Mouse (Mus musculus) lung, embryonic 16.5 days (tissue): ENCODE data around the gene Ppm1e. TPM values are rescaled to one million over a fixed set of nuclear protein-coding genes. Genes with fewer than 3 reads are reported as not detected.
"Not testable (repeated sequence)": the region's sequence is repeated elsewhere in the genome, so short reads cannot be mapped to it uniquely, and the experiment has no call there.

Experiments used
- ATAC-seq: fragments of 200-750 bp; cut with Nextera tagmentation; 2 replicates; pipeline ENCODE4 v1.8.0; 2017; ENCODE audit warnings: low read depth, mild to moderate bottlenecking, moderate library complexity
- H3K27ac ChIP-seq: fragments of 300-500 bp; sonication (generic); 2 replicates; pipeline ENCODE4 v1.5.1; 2014; ENCODE audit warnings: mild to moderate bottlenecking, control low read depth, low read length
- H3K27me3 ChIP-seq: fragments of 300-500 bp; sonication (generic); 2 replicates; pipeline ENCODE4 v1.6.1; 2014; ENCODE audit warnings: low read depth, low read length, mixed read lengths; ENCODE audit not compliant: control insufficient read depth, insufficient read depth
- H3K36me3 ChIP-seq: fragments of 300-500 bp; sonication (generic); 2 replicates; pipeline ENCODE4 v1.6.1; 2014; ENCODE audit warnings: low read length; ENCODE audit not compliant: control insufficient read depth, insufficient read depth
- H3K4me1 ChIP-seq: fragments of 300-500 bp; sonication (generic); replicated peaks from 2 replicates; pipeline ENCODE4 v1.6.1; 2014; ENCODE audit warnings: low read length, mixed read lengths; ENCODE audit not compliant: control insufficient read depth, insufficient read depth
- H3K4me2 ChIP-seq: fragments of 300-500 bp; sonication (generic); 2 replicates; pipeline ENCODE4 v1.6.1; 2014; ENCODE audit warnings: low read depth, low read length, control low read depth
- H3K4me3 ChIP-seq: fragments of 300-500 bp; sonication (generic); 2 replicates; pipeline ENCODE4 v1.5.1; 2014; ENCODE audit warnings: mild to moderate bottlenecking, low read length, control low read depth
- H3K9ac ChIP-seq: fragments of 300-500 bp; sonication (generic); 2 replicates; pipeline ENCODE4 v1.6.1; 2014; ENCODE audit warnings: low read length, control low read depth
- H3K9me3 ChIP-seq: fragments of 300-500 bp; sonication (generic); 2 replicates; pipeline ENCODE4 v1.6.1; 2016; ENCODE audit warnings: low read length; ENCODE audit not compliant: control insufficient read depth
- WGBS: fragments of 180-500 bp; shearing (Covaris S2); extraction: QIAGEN DNeasy Blood & Tissue Kit; methylation state at CpG from one replicate; pipeline ENCODE4 v1.1.7; 2014; 5-methylcytosine and 5-hydroxymethylcytosine counted together
- polyA plus RNA-seq: library from polyadenylated mRNA; unstranded; fragments of >200 nt; fragmentation: Nextera tagmentation; extraction: Ambion mirVana; gene quantifications from 2 replicates; pipeline ENCODE4 v1.2.1, GENCODE M21; 2015

Ppm1e gene
- polyA plus RNA-seq, 1 experiment from 2014 or later = 2.0 TPM

- H3K4me3 ChIP-seq = no peak overlapping the region
- no peaks in the 10 kb centered on the region for H3K27me3 ChIP-seq
- 86% methylated on average over 2 of the region's 2 CpGs for WGBS
- H3K4me1 ChIP-seq = no peaks in the 10 kb centered on the region
- H3K4me2 ChIP-seq = no peak overlapping the region
- H3K9ac ChIP-seq = no peak overlapping the region
- no peak overlapping the region for H3K27ac ChIP-seq
- H3K9me3 ChIP-seq = no peaks in the 10 kb centered on the region
- no peaks in the 10 kb centered on the region for H3K36me3 ChIP-seq
- ATAC-seq = no peak
Observed at GRCm38 (mm10) chr11:87268803-87269202, 90.0 kb downstream of the Ppm1e start.

GRCm38 (mm10) chr11:87266246-87266645 is 92.6 kb downstream of the Ppm1e start:
- ATAC-seq = no peak
- WGBS = 57% methylated on average over 4 of the region's 4 CpGs
- no peak overlapping the region for H3K9ac ChIP-seq

GRCm38 (mm10) chr11:87263946-87264345 is 94.9 kb downstream of the Ppm1e start:
- Histone ChIP-seq H3K9me3 (no peaks in the 10 kb centered on the region), H3K27me3 (no peaks in the 10 kb centered on the region), H3K27ac (no peak overlapping the region), H3K4me2 (no peak overlapping the region), H3K4me3 (no peak overlapping the region), H3K4me1 (no peaks in the 10 kb centered on the region), H3K36me3 (no peaks in the 10 kb centered on the region), H3K9ac (no peak overlapping the region)
- no peak for ATAC-seq
- 27% methylated on average over 7 of the region's 7 CpGs for WGBS

More at GRCm38 (mm10) chr11:87266246-87266645, 92.6 kb downstream of the Ppm1e start:
- no peaks in the 10 kb centered on the region for H3K36me3 ChIP-seq
- no peaks in the 10 kb centered on the region for H3K4me1 ChIP-seq
- H3K27ac ChIP-seq = no peak overlapping the region
- no peak overlapping the region for H3K4me3 ChIP-seq
- H3K27me3 ChIP-seq = no peaks in the 10 kb centered on the region
- H3K4me2 ChIP-seq = no peak overlapping the region
- no peaks in the 10 kb centered on the region for H3K9me3 ChIP-seq

GRCm38 (mm10) chr11:87261705-87262104 is 97.1 kb downstream of the Ppm1e start:
- H3K27me3 ChIP-seq, H3K27ac ChIP-seq, H3K36me3 ChIP-seq, ATAC-seq, H3K4me1 ChIP-seq, H3K9me3 ChIP-seq, H3K4me3 ChIP-seq, H3K9ac ChIP-seq, H3K4me2 ChIP-seq: not testable (repeated sequence)
- 67% methylated on average over 4 of the region's 4 CpGs for WGBS

- Histone ChIP-seq H3K9ac (no peak overlapping the region), H3K27me3 (no peaks in the 10 kb centered on the region), H3K9me3 (no peaks in the 10 kb centered on the region), H3K36me3 (no peaks in the 10 kb centered on the region), H3K4me3 (no peak overlapping the region), H3K4me1 (no peaks in the 10 kb centered on the region), H3K27ac (no peak overlapping the region), H3K4me2 (no peak overlapping the region)
- WGBS = 47% methylated on average over 10 of the region's 10 CpGs
- no peak for ATAC-seq
Observed at GRCm38 (mm10) chr11:87259792-87260191, 99.0 kb downstream of the Ppm1e start.

GRCm38 (mm10) chr11:87257282-87257681 is 101.5 kb downstream of the Ppm1e start:
- H3K4me1 ChIP-seq = no peaks in the 10 kb centered on the region
- H3K4me2 ChIP-seq = no peak overlapping the region
- ATAC-seq = no peak
- H3K27ac ChIP-seq = no peak overlapping the region
- H3K9ac ChIP-seq = no peak overlapping the region
- WGBS = 80% methylated on average over 5 of the region's 5 CpGs
- no peaks in the 10 kb centered on the region for H3K27me3 ChIP-seq
- H3K36me3 ChIP-seq = no peaks in the 10 kb centered on the region
- H3K4me3 ChIP-seq = no peak overlapping the region
- H3K9me3 ChIP-seq = no peaks in the 10 kb centered on the region

- H3K4me2 ChIP-seq = no peak overlapping the region
- H3K4me1 ChIP-seq = no peaks in the 10 kb centered on the region
- 48% methylated on average over 5 of the region's 5 CpGs for WGBS
- H3K4me3 ChIP-seq = no peak overlapping the region
- no peaks in the 10 kb centered on the region for H3K9me3 ChIP-seq
- no peaks in the 10 kb centered on the region for H3K36me3 ChIP-seq
- no peaks in the 10 kb centered on the region for H3K27me3 ChIP-seq
- H3K27ac ChIP-seq = no peak overlapping the region
- no peak for ATAC-seq
- no peak overlapping the region for H3K9ac ChIP-seq
Observed at GRCm38 (mm10) chr11:87254149-87254548, 104.7 kb downstream of the Ppm1e start.

- H3K36me3 ChIP-seq = no peaks in the 10 kb centered on the region
- no peak overlapping the region for H3K4me2 ChIP-seq
- no peak for ATAC-seq
- no peak overlapping the region for H3K9ac ChIP-seq
- H3K27me3 ChIP-seq = no peaks in the 10 kb centered on the region
- 85% methylated on average over 6 of the region's 6 CpGs for WGBS
- H3K4me3 ChIP-seq = no peak overlapping the region
- H3K4me1 ChIP-seq = no peaks in the 10 kb centered on the region
- no peaks in the 10 kb centered on the region for H3K9me3 ChIP-seq
- no peak overlapping the region for H3K27ac ChIP-seq
Observed at GRCm38 (mm10) chr11:87253294-87253693, 105.5 kb downstream of the Ppm1e start.

GRCm38 (mm10) chr11:87250132-87250531 is 108.7 kb downstream of the Ppm1e start:
- Histone ChIP-seq H3K4me2 (no peak overlapping the region), H3K36me3 (no peaks in the 10 kb centered on the region), H3K27ac (no peak overlapping the region), H3K9me3 (no peaks in the 10 kb centered on the region), H3K4me3 (no peak overlapping the region), H3K27me3 (no peaks in the 10 kb centered on the region), H3K4me1 (peaks cover 3% of the 10 kb centered on the region; the same call in 1 of the 2 replicates), H3K9ac (no peak overlapping the region)
- ATAC-seq = no peak
- 71% methylated on average over 6 of the region's 6 CpGs for WGBS

- no peak; the same call in 1 of the 2 replicates for ATAC-seq
- Histone ChIP-seq H3K9ac (no peak overlapping the region), H3K27ac (no peak overlapping the region), H3K36me3 (no peaks in the 10 kb centered on the region), H3K9me3 (no peaks in the 10 kb centered on the region), H3K4me3 (no peak overlapping the region), H3K4me1 (peaks cover 3% of the 10 kb centered on the region; the same call in 1 of the 2 replicates), H3K4me2 (no peak overlapping the region), H3K27me3 (no peaks in the 10 kb centered on the region)
- 69% methylated on average over 5 of the region's 5 CpGs for WGBS
Observed at GRCm38 (mm10) chr11:87247494-87247866, 111.3 kb downstream of the Ppm1e start.
